Mouse (Mus musculus) small intestine, adult 2 months (tissue): ENCODE measurements around the gene Serp1. TPM values are rescaled to one million over a fixed set of nuclear protein-coding genes. Genes with fewer than 3 reads are reported as not detected.

Experiments used
- H3K27ac ChIP-seq: fragments of 200-500 bp; 2 replicates; pipeline ENCODE4 v1.5.1; 2012; ENCODE audit warnings: low read depth, low read length, control low read depth, inconsistent platforms; ENCODE audit not compliant: insufficient read depth
- H3K27me3 ChIP-seq: fragments of 200-500 bp; 2 replicates; pipeline ENCODE4 v1.6.1; 2012; ENCODE audit warnings: mild to moderate bottlenecking, moderate library complexity, low read length, inconsistent platforms; ENCODE audit not compliant: control insufficient read depth, insufficient read depth
- H3K36me3 ChIP-seq: fragments of 200-500 bp; 2 replicates; pipeline ENCODE4 v1.6.1; 2012; ENCODE audit warnings: mild to moderate bottlenecking, low read length, control low read depth, inconsistent platforms; ENCODE audit not compliant: control insufficient read depth, insufficient read depth
- H3K4me1 ChIP-seq: fragments of 200-500 bp; 2 replicates; pipeline ENCODE4 v1.6.1; 2012; ENCODE audit warnings: low read length, inconsistent platforms, mixed read lengths; ENCODE audit not compliant: control insufficient read depth, insufficient read depth, insufficient read length
- H3K4me3 ChIP-seq: fragments of 200-500 bp; 2 replicates; pipeline ENCODE4 v1.5.1; 2012; ENCODE audit warnings: low read depth, mild to moderate bottlenecking, control low read depth, inconsistent platforms, low read length, moderate library complexity
- CTCF ChIP-seq: fragments of 200-500 bp; IDR thresholded peaks from 2 replicates; pipeline ENCODE4 v1.5.1; 2012; ENCODE audit warnings: low read depth, mild to moderate bottlenecking, control low read depth, inconsistent platforms, low read length, moderate library complexity, mixed read lengths; ENCODE audit not compliant: insufficient replicate concordance, insufficient read length; ENCODE audit errors: extremely low read depth
- POLR2A ChIP-seq: fragments of 200-500 bp; IDR thresholded peaks from 2 replicates; pipeline ENCODE4 v1.6.1; 2012; ENCODE audit warnings: low read depth, mild to moderate bottlenecking, control low read depth, inconsistent platforms, low read length, moderate library complexity
- WGBS: fragments of 180-500 bp; shearing (Covaris S2); methylation state at CpG from one replicate; pipeline ENCODE4 v1.1.7; 2018; 5-methylcytosine and 5-hydroxymethylcytosine counted together
- polyA plus RNA-seq: library from polyadenylated mRNA; depleted of rRNA; stranded (reverse); fragments of >200 nt; gene quantifications from 2 replicates; pipeline ENCODE4 v1.2.3, GENCODE M21; 2012

The Serp1 gene
- polyA plus RNA-seq, 1 experiment = 73.5 TPM

DNA sequence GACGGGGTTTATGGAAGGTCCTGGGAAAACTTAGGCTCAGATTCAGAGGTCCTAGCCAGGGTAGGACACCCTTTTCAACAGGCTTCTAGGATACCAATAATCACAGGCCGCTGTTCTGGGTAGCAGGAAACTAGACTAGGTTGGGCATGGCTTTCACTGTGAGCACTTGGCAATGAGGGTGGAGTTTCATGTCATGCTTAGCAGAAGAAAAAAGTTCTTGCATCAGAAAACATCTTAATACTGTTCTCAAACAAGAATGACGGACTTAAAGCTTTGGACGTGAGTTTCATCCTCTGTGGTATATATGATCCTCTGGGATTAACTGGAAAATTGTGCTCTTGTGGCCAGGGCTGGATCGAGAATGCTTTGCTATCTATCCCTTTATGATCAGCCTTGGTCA lies 7.9 kb downstream of the Serp1 start:
- Histone ChIP-seq H3K4me3 (no peak overlapping the region), H3K36me3 (peaks cover 13% of the 10 kb centered on the region), H3K27me3 (no peaks in the 10 kb centered on the region), H3K4me1 (no peaks in the 10 kb centered on the region), H3K27ac (peak overlapping the region; percentile 81)
- WGBS = 84% methylated on average over 5 of the region's 5 CpGs
- no peak for TF ChIP-seq CTCF
- TF ChIP-seq POLR2A = no peak

DNA sequence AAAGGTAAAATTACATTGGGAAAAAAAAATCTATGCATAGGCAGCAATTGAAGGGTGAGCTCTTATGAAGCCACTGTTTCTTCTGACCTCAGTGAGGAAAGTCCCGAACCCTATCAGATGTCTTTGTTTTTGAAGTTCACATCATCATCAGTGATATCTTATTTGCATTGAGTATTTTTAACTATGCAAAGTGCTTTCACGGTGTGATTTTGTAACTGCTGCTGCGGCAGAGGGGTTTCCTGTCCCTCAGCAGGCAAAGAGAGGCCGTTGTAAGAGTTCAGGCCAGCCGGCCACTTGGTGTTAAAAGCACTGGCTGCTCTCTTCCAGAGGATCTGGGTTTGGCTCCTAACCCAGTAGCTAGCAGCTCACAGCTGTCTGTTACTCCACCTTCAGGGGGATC lies 8.4 kb downstream of the Serp1 start:
- Histone ChIP-seq H3K27ac (peak overlapping the region; percentile 81), H3K4me3 (no peak overlapping the region), H3K27me3 (no peaks in the 10 kb centered on the region), H3K36me3 (peaks cover 9% of the 10 kb centered on the region), H3K4me1 (no peaks in the 10 kb centered on the region)
- TF ChIP-seq CTCF = no peak
- TF ChIP-seq POLR2A = no peak
- WGBS = 64% methylated on average over 5 of the region's 5 CpGs

DNA sequence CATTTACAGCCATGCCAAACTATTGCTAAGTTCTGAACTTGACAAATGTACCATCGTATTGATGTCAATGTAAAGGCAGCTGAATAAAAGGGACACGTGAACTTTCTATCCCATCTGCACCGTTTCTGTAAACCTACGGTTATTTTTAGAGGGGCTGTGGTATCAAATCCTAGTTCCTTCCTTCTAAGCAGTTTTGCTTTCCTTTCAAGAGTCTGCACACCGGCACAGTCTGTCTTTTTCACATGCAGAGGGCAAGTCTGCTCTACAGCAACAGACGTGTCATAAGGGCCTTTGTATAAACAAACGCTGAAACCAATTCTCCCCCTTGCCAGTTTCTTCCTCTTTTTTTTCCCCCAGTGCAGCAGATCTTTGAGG lies 9.1 kb downstream of the Serp1 start:
- Histone ChIP-seq H3K4me1 (no peaks in the 10 kb centered on the region), H3K36me3 (peaks cover 7% of the 10 kb centered on the region), H3K4me3 (no peak overlapping the region), H3K27me3 (no peaks in the 10 kb centered on the region), H3K27ac (peak overlapping the region; percentile 81)
- no peak for TF ChIP-seq POLR2A
- TF ChIP-seq CTCF = no peak
- 55% methylated on average over 7 of the region's 7 CpGs for WGBS

DNA sequence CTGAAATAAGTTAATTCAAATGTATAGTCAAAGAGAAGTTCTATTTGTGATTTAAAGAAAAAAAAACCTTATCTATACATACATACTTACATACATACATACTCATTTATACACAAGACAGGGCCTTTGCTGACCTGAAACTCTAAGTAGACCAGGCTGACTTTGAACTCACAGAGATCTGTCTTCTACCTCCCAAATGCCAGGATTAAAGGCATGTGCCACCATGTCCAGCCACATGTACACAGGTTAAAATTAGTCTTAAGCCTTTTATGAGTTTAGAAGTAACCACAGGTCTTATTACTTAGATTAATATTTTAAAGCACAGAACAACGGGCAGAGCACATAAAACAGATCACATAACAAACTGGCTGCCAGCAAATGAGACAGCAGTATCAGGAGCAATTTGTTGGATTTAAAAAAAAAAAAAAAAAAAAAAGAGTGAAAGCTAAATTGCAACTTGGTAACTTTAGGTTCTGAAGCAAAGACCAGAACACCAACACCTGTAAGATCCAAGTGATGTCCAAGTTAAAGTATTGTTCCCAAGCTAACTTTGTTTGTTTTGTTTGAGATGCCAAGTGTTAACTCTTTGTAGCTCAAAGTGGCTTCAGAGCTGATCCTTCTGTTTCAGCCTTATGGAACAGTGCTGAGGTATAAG lies 9.6 kb downstream of the Serp1 start:
- Histone ChIP-seq H3K27ac (peak overlapping the region; percentile 55), H3K4me1 (no peaks in the 10 kb centered on the region), H3K4me3 (no peak overlapping the region), H3K36me3 (peaks cover 2% of the 10 kb centered on the region; the same call in 1 of the 2 replicates), H3K27me3 (no peaks in the 10 kb centered on the region)
- 46% methylated on average over 1 of the region's 1 CpGs for WGBS
- TF ChIP-seq CTCF (no peak), POLR2A (no peak)

GRCm38 (mm10) chr3:58513483-58513882 lies 12.2 kb downstream of the Serp1 start:
- no peaks in the 10 kb centered on the region for H3K36me3 ChIP-seq
- 78% methylated on average over 4 of the region's 4 CpGs for WGBS
- no peak overlapping the region for H3K27ac ChIP-seq
- no peaks in the 10 kb centered on the region for H3K4me1 ChIP-seq
- no peak overlapping the region for H3K4me3 ChIP-seq
- TF ChIP-seq CTCF (no peak), POLR2A (no peak)
- H3K27me3 ChIP-seq = no peaks in the 10 kb centered on the region

GRCm38 (mm10) chr3:58512740-58513139 lies 13.0 kb downstream of the Serp1 start:
- no peak overlapping the region for H3K27ac ChIP-seq
- H3K4me3 ChIP-seq = no peak overlapping the region
- H3K27me3 ChIP-seq = no peaks in the 10 kb centered on the region
- H3K4me1 ChIP-seq = no peaks in the 10 kb centered on the region
- no peaks in the 10 kb centered on the region for H3K36me3 ChIP-seq
- TF ChIP-seq POLR2A = no peak
- no peak for TF ChIP-seq CTCF
- 43% methylated on average over 3 of the region's 3 CpGs for WGBS

- Histone ChIP-seq H3K36me3 (no peaks in the 10 kb centered on the region), H3K27me3 (no peaks in the 10 kb centered on the region), H3K4me1 (no peaks in the 10 kb centered on the region), H3K4me3 (no peak overlapping the region), H3K27ac (no peak overlapping the region)
- TF ChIP-seq POLR2A = no peak
- TF ChIP-seq CTCF = peak; percentile 35; the same call in 1 of the 2 replicates
Observed at GRCm38 (mm10) chr3:58511581-58511980, 14.1 kb downstream of the Serp1 start.
